Mouse (Mus musculus): ENCODE data around the gene Cntnap1. TPM values are rescaled to one million over a fixed set of nuclear protein-coding genes. Genes with fewer than 3 reads are reported as not detected.

Cntnap1 gene
- polyA plus RNA-seq, 1 experiment = 151 TPM

DNA sequence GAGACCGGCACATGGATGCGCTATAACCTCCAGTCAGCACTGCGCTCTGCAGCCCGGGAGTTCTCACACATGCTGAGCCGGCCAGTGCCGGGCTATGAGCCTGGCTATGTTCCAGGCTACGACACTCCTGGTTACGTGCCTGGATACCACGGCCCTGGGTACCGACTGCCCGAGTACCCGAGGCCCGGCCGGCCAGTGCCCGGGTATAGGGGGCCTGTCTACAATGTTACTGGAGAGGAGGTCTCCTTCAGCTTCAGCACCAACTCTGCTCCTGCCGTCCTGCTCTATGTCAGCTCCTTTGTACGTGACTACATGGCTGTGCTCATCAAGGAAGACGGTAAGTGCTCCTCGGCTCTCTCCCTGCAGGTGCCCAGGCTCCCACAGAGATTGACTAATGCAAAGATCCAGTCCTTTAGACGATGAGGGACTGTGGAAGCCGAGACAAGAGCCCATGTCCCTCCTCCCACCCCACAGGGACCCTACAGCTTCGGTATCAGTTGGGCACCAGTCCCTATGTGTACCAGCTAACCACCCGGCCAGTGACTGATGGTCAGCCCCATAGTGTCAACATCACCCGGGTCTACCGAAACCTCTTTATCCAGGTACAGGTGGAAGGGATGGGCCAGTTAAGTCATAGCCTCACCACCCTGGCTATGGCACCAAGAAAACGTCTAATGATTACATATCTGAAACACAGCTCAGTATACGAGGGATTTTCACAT lies 16.4 kb downstream of the Cntnap1 start:
- peak; percentile 74 for DNase-seq
- WGBS = 11% methylated on average over 27 of the region's 27 CpGs
- H3K4me3 ChIP-seq (replicated peaks; ENCODE audit: insufficient read depth, low read depth, low read length) = no peak overlapping the region
- peaks cover 85% of the 10 kb centered on the region for H3K4me1 ChIP-seq (ENCODE audit: control insufficient read depth, insufficient read depth, low read length)
- no peaks in the 10 kb centered on the region for H3K27me3 ChIP-seq (ENCODE audit: control insufficient read depth, insufficient read depth, low read length)
- TF ChIP-seq CTCF (IDR thresholded peaks at IDR 0.05; ENCODE audit: borderline replicate concordance, insufficient read depth, low read depth, low read length) (no peak), POLR2A (IDR thresholded peaks at IDR 0.05; ENCODE audit: borderline replicate concordance, insufficient read depth, low read length) (no peak)
- peak overlapping the region; percentile 93 for H3K27ac ChIP-seq (ENCODE audit: insufficient read depth, low read length)

DNA sequence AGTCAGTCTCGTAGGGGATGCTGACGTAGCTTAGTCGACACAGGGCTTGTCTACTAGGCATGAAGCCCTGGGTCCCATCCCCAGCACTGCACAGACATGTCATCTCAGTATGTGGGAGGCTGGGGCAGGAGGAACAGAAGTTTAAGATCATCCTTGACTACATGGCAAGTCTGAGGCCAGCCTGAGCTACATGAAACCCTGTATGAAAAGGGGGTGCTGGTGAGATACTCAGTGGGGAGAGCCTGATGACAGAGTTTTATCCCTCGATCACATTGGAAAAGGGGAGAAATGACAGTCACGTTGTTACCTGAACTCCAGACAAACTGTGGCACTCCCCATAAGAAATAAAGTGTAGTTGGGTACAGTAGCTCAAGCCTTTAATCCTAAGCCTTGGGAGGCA lies 17.2 kb downstream of the Cntnap1 start:
- no peak for TF ChIP-seq CTCF (IDR thresholded peaks at IDR 0.05; ENCODE audit: borderline replicate concordance, insufficient read depth, low read depth, low read length)
- TF ChIP-seq POLR2A (IDR thresholded peaks at IDR 0.05; ENCODE audit: borderline replicate concordance, insufficient read depth, low read length) = no peak
- peak in 1 of 2 experiments; percentile 49 for DNase-seq
- WGBS = 31% methylated on average over 5 of the region's 5 CpGs
- peaks cover 88% of the 10 kb centered on the region for H3K4me1 ChIP-seq (ENCODE audit: control insufficient read depth, insufficient read depth, low read length)
- no peaks in the 10 kb centered on the region for H3K27me3 ChIP-seq (ENCODE audit: control insufficient read depth, insufficient read depth, low read length)
- H3K27ac ChIP-seq (ENCODE audit: insufficient read depth, low read length) = peak overlapping the region; percentile 93
- no peak overlapping the region for H3K4me3 ChIP-seq (replicated peaks; ENCODE audit: insufficient read depth, low read depth, low read length)

DNA sequence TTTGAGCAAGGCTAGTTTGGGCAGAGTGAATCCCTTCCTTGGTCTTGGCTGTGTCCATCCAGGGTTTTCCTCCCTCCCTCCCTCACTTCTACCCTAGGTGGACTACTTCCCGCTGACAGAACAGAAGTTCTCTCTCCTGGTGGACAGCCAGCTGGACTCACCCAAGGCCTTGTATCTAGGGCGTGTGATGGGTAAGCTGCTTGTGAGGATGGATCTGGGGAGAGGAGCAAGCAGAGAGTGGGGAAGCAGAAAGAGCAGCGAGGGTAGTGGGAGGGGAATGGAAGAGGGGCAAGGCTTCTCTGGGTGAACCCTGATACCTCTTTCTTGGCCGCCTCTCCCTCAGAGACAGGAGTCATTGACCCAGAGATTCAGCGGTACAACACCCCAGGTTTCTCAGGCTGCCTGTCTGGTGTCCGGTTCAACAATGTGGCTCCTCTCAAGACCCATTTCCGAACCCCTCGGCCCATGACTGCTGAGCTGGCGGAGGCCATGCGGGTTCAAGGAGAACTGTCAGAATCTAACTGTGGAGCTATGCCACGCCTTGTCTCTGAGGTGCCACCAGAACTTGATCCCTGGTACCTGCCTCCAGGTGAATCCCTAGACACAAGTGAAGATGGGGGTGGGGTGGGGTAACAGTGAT lies 18.0 kb downstream of the Cntnap1 start:
- H3K4me3 ChIP-seq (replicated peaks; ENCODE audit: insufficient read depth, low read depth, low read length) = peak overlapping the region; percentile 40
- H3K27ac ChIP-seq (ENCODE audit: insufficient read depth, low read length) = peak overlapping the region; percentile 93
- peaks cover 88% of the 10 kb centered on the region for H3K4me1 ChIP-seq (ENCODE audit: control insufficient read depth, insufficient read depth, low read length)
- 14% methylated on average over 11 of the region's 11 CpGs for WGBS
- TF ChIP-seq CTCF (IDR thresholded peaks at IDR 0.05; ENCODE audit: borderline replicate concordance, insufficient read depth, low read depth, low read length) (no peak), POLR2A (IDR thresholded peaks at IDR 0.05; ENCODE audit: borderline replicate concordance, insufficient read depth, low read length) (peak; percentile 51; the same call in 1 of the 2 replicates)
- H3K27me3 ChIP-seq (ENCODE audit: control insufficient read depth, insufficient read depth, low read length) = no peaks in the 10 kb centered on the region
- DNase-seq = peak; percentile 90 to 96

DNA sequence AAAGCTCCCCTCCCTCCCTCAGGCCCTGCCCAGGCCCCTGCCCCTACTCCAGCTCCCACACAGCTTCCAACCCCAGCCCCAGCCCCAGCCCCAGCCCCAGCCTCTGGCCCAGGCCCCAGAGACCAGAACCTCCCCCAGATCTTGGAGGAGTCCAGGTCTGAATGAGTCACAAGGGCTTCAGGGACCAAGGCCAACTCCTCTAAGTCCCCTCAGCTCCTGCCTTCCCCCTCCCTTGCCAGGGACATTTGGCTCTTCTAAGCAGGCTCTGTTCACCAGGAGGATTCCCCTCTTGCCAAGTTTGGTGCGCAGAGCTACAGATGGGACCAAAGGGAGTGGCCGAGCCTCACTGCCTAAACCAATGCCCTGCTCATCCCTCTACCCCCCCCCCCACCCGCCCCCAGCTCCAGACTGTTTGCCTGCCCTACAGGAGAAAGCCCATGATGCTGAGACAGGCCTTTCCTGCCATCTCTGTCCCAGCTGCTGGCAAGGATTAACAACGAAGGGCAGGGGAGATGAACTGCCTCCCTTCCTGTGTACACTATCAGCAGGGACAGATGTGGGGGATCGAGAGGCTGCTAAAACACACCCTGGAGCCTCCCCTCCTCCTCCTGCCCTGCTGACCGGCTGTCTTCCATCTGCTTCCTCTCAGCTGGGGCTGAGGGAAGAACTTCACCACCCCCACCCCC lies 19.3 kb downstream of the Cntnap1 start:
- no peak overlapping the region for H3K4me3 ChIP-seq (replicated peaks; ENCODE audit: insufficient read depth, low read depth, low read length)

DNA sequence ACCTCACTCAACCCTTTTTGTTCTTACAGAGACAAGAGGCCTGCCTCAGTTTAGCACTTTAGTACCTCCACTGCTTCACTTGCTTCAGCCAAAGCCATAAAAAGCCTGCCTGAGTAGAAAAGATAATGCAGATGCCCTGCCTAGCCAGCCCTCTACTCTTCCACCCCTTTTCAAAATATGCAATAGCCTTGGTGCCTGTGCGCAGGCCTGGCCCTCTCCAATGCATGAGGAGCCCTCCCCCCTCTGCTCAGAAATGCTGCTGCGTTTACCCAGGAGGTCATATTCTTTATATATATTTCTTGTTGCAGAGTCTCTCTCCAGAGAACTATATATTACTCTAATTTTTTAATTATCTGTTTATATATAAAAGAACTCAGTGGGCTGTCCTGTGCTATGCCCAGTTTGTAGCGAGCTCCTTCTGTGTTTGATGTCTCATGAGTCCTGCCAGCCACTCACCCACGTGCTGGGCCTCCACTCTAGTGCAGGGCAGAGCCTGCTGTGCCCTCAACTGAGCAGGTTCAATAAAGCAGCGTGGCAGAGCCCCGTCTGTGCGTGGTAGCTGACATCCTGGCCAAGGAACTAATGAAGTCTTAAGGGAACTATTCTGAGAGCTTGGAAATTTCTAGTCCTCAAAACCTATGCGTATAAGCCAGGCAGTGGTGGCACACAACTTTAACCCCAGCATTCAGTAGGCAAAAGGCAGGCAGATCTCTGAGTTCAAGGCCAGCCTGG lies 20.0 kb downstream of the Cntnap1 start:
- WGBS = 9% methylated on average over 8 of the region's 8 CpGs
- H3K4me3 ChIP-seq (replicated peaks; ENCODE audit: insufficient read depth, low read depth, low read length) = no peak overlapping the region
- H3K4me1 ChIP-seq (ENCODE audit: control insufficient read depth, insufficient read depth, low read length) = peaks cover 76% of the 10 kb centered on the region
- peak overlapping the region; percentile 100 for H3K27ac ChIP-seq (ENCODE audit: insufficient read depth, low read length)
- no peak for TF ChIP-seq POLR2A (IDR thresholded peaks at IDR 0.05; ENCODE audit: borderline replicate concordance, insufficient read depth, low read length)
- TF ChIP-seq CTCF (IDR thresholded peaks at IDR 0.05; ENCODE audit: borderline replicate concordance, insufficient read depth, low read depth, low read length) = no peak
- H3K27me3 ChIP-seq (ENCODE audit: control insufficient read depth, insufficient read depth, low read length) = no peaks in the 10 kb centered on the region
- peak; percentile 49 to 54 for DNase-seq

More for the DNA sequence above, 19.3 kb downstream of the Cntnap1 start:
- WGBS = under 1% methylated on average over 6 of the region's 6 CpGs
- TF ChIP-seq CTCF (IDR thresholded peaks at IDR 0.05; ENCODE audit: borderline replicate concordance, insufficient read depth, low read depth, low read length) = no peak
- TF ChIP-seq POLR2A (IDR thresholded peaks at IDR 0.05; ENCODE audit: borderline replicate concordance, insufficient read depth, low read length) = peak; percentile 12; the same call in 1 of the 2 replicates
- Histone ChIP-seq H3K4me1 (ENCODE audit: control insufficient read depth, insufficient read depth, low read length) (peaks cover 82% of the 10 kb centered on the region), H3K27ac (ENCODE audit: insufficient read depth, low read length) (peak overlapping the region; percentile 100), H3K27me3 (ENCODE audit: control insufficient read depth, insufficient read depth, low read length) (no peaks in the 10 kb centered on the region)
- DNase-seq = peak; percentile 88 to 98

DNA sequence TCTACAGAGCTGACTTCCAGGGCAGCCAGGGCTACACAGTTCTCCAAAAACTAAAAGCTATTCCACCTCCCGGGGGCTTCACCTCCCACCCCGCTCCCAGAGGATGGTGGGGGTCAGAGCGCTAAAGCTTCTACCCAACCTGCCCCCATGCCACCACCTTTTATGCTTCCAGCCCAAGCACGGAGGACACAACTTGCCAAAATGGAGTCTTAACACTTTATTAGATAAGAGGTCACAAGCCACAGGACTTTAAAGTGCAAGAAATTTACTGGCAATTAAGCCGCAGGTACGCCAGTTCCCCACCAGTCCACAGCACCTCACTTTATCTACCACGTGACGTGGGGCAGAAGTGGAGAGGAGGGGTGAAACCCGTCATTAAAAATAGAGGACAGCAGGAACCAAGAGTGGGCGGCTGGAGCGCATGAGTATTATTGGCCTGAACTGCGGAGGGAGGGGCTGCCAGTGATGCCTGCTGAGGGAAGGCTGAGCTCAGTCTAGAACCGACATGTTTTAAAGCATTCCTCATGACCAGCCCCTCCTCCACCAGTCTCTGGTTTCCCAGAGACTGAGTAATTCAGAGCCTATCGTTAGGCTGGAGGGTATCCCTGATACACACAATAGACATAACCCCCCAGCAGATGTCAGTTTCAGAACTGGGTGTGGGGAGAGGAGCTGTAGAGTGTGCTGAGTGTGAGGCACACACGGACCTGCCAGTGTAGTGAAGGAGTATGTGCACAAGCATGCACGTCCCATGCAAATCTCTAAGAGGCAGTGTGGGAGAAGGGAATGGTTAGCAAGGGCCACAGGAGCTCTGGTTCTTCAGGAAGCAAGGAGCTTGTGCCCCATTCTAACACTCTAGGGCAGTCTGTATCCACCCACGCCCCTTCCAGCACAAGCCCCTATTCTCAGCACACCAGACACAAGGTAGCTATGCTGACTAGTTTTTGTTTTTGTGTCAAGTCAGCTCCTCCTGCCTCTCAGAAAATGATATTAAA lies 20.9 kb downstream of the Cntnap1 start:
- TF ChIP-seq POLR2A (IDR thresholded peaks at IDR 0.05; ENCODE audit: borderline replicate concordance, insufficient read depth, low read length) (peak; percentile 44; the same call in 1 of the 2 replicates), CTCF (IDR thresholded peaks at IDR 0.05; ENCODE audit: borderline replicate concordance, insufficient read depth, low read depth, low read length) (no peak)
- DNase-seq = peak; percentile 62
- no peaks in the 10 kb centered on the region for H3K27me3 ChIP-seq (ENCODE audit: control insufficient read depth, insufficient read depth, low read length)
- H3K27ac ChIP-seq (ENCODE audit: insufficient read depth, low read length) = peak overlapping the region; percentile 100
- peaks cover 70% of the 10 kb centered on the region for H3K4me1 ChIP-seq (ENCODE audit: control insufficient read depth, insufficient read depth, low read length)
- 22% methylated on average over 17 of the region's 17 CpGs for WGBS
- H3K4me3 ChIP-seq (replicated peaks; ENCODE audit: insufficient read depth, low read depth, low read length) = no peak overlapping the region

Measured in cerebellum, adult 2 months (tissue).